Comparison of ENCODE assay signal across 42 mouse cellular contexts in genomic region chr8:112029455-112029854, GRCm38 (mm10). TPM values are rescaled to one million over a fixed set of nuclear protein-coding genes. Genes with fewer than 3 reads are reported as not detected.
"Had no signal": no experiment of that assay in that cellular context is flagged by ENCODE, and none has a peak within 500 bp of the region (broad histone marks: within the 10 kb centered on the region; RNA-seq: fewer than 3 reads in every experiment).

No protein-coding gene starts in this region.

- H3K4me1 ChIP-seq: heart, embryonic 12.5 days; heart, embryonic 13.5 days; heart, embryonic 15.5 days; hindbrain, embryonic 13.5 days; hindbrain, embryonic 15.5 days; intestine, embryonic 15.5 days; kidney, embryonic 15.5 days had no signal

- H3K9ac ChIP-seq: heart, embryonic 12.5 days; heart, embryonic 13.5 days; heart, embryonic 15.5 days; hindbrain, embryonic 12.5 days; hindbrain, embryonic 13.5 days; hindbrain, embryonic 14.5 days; hindbrain, embryonic 15.5 days; intestine, embryonic 15.5 days; kidney, embryonic 15.5 days had no signal

- H3K4me2 ChIP-seq: heart, embryonic 11.5 days; heart, embryonic 12.5 days; heart, embryonic 13.5 days; heart, embryonic 15.5 days; hindbrain, embryonic 12.5 days; hindbrain, embryonic 13.5 days; hindbrain, embryonic 14.5 days; hindbrain, embryonic 15.5 days; intestine, embryonic 15.5 days; kidney, embryonic 15.5 days had no signal

- ATAC-seq: hindbrain, embryonic 16.5 days; hindbrain, postnatal 0 days; inflammation-experienced regulatory T-cells, adult 6 months; intestine, embryonic 15.5 days; intestine, embryonic 16.5 days; intestine, postnatal 0 days had no signal

- H3K9me3 ChIP-seq: heart, embryonic 12.5 days; heart, embryonic 13.5 days; heart, embryonic 15.5 days; hindbrain, embryonic 10.5 days; hindbrain, embryonic 12.5 days; hindbrain, embryonic 13.5 days; hindbrain, embryonic 15.5 days; intestine, embryonic 15.5 days; kidney, embryonic 15.5 days had no signal

- DNase-seq: heart, postnatal 10 days; heart, postnatal 14 days; heart, postnatal 36 days; heart, postnatal 4 days; kidney, adult 11 months; kidney, adult 18-20 months; kidney, adult 2 months; kidney, adult 8-10 months; kidney, adult 9 months; kidney, postnatal 10 days; kidney, postnatal 14 days; kidney, postnatal 25 days; kidney, postnatal 36 days; kidney, postnatal 4 days; layer of hippocampus, adult 9-11 months; layer of hippocampus, postnatal 36 days had no signal

- H3K4me3 ChIP-seq: heart, embryonic 12.5 days; heart, embryonic 13.5 days; heart, embryonic 15.5 days; hindbrain, embryonic 10.5 days; hindbrain, embryonic 12.5 days; hindbrain, embryonic 13.5 days; hindbrain, embryonic 15.5 days; intestine, embryonic 15.5 days; kidney, embryonic 15.5 days; layer of hippocampus, adult 2 months; left cerebral cortex, adult 2 months had no signal

- H3K27me3 ChIP-seq: heart, embryonic 12.5 days; heart, embryonic 13.5 days; heart, embryonic 15.5 days; hindbrain, embryonic 12.5 days; hindbrain, embryonic 13.5 days; hindbrain, embryonic 15.5 days; intestine, embryonic 15.5 days; kidney, embryonic 15.5 days had no signal

- H3K36me3 ChIP-seq: heart, embryonic 12.5 days; heart, embryonic 13.5 days; heart, embryonic 15.5 days; hindbrain, embryonic 10.5 days; hindbrain, embryonic 12.5 days; hindbrain, embryonic 13.5 days; hindbrain, embryonic 15.5 days; intestine, embryonic 15.5 days; kidney, embryonic 15.5 days had no signal

- H3K27ac ChIP-seq: heart, embryonic 13.5 days; heart, embryonic 15.5 days; hindbrain, embryonic 10.5 days; hindbrain, embryonic 12.5 days; hindbrain, embryonic 13.5 days; hindbrain, embryonic 14.5 days; hindbrain, embryonic 15.5 days; hindbrain, postnatal 0 days; intestine, embryonic 15.5 days; kidney, embryonic 15.5 days; kidney, postnatal 0 days; layer of hippocampus, adult 2 months; left cerebral cortex, adult 2 months had no signal

RNA-seq across cellular contexts. Expression of gene Gm6793, which starts 14.6 kb away (rescaled TPM):
- total RNA-seq: heart, postnatal 25 days; heart, postnatal 36 days; hematopoietic stem cell, adult 5-6 weeks; hindbrain, postnatal 0 days; layer of hippocampus, adult 2 months; layer of hippocampus, adult 8-10 months; layer of hippocampus, postnatal 10 days; layer of hippocampus, postnatal 25 days; layer of hippocampus, postnatal 36 days; left cerebral cortex, adult 18-20 months; left cerebral cortex, adult 2 months had no signal
- polyA plus RNA-seq: large intestine, adult 2 months had no signal
